Mouse (Mus musculus): ENCODE results near the gene Ripk1.
A peak's percentile ranks its signal among the peaks of the same experiment; 100 is the strongest.
"Not testable (repeated sequence)": the region's sequence is repeated elsewhere in the genome, so short reads cannot be mapped to it uniquely, and the experiment has no call there.

The Ripk1 gene

GRCm38 (mm10) chr13:34037172-34038055, 35.3 kb downstream of the Ripk1 start, which contains the start of gene Bphl:
TSS of gene Bphl (plus strand) at chr13:34037597.
- DNase-seq (ENCODE audit: low read depth, low spot score): peak; percentile 96

- no peak for DNase-seq (ENCODE audit: low read depth, low spot score)
Observed at GRCm38 (mm10) chr13:34038056-34038432, 35.9 kb downstream of the Ripk1 start.

GRCm38 (mm10) chr13:34038901-34039341, 36.8 kb downstream of the Ripk1 start:
- DNase-seq (ENCODE audit: low read depth, low spot score): no peak

GRCm38 (mm10) chr13:34040091-34040490, 37.9 kb downstream of the Ripk1 start:
- no peak for DNase-seq (ENCODE audit: low read depth, low spot score)

GRCm38 (mm10) chr13:34043716-34044393, 41.7 kb downstream of the Ripk1 start:
- DNase-seq (ENCODE audit: low read depth, low spot score): peak; percentile 61

- DNase-seq (ENCODE audit: low read depth, low spot score): no peak
Observed at GRCm38 (mm10) chr13:34045511-34046249, 43.5 kb downstream of the Ripk1 start.

GRCm38 (mm10) chr13:34046421-34047012, 44.4 kb downstream of the Ripk1 start:
- DNase-seq (ENCODE audit: low read depth, low spot score): peak; percentile 85

GRCm38 (mm10) chr13:34047526-34047925, 45.4 kb downstream of the Ripk1 start:
- no peak for DNase-seq (ENCODE audit: low read depth, low spot score)

- no peak for DNase-seq (ENCODE audit: low read depth, low spot score)
Observed at GRCm38 (mm10) chr13:34050479-34050878, 48.3 kb downstream of the Ripk1 start.

- no peak for DNase-seq (ENCODE audit: low read depth, low spot score)
Observed at GRCm38 (mm10) chr13:34051692-34052091, 49.5 kb downstream of the Ripk1 start.

GRCm38 (mm10) chr13:34053673-34054282, 51.6 kb downstream of the Ripk1 start:
- DNase-seq (ENCODE audit: low read depth, low spot score): no peak

- peak; percentile 29 for DNase-seq (ENCODE audit: low read depth, low spot score)
Observed at GRCm38 (mm10) chr13:34054391-34054790, 52.2 kb downstream of the Ripk1 start.

GRCm38 (mm10) chr13:34054983-34055382, 52.8 kb downstream of the Ripk1 start:
- no peak for DNase-seq (ENCODE audit: low read depth, low spot score)

- DNase-seq (ENCODE audit: low read depth, low spot score): no peak
Observed at GRCm38 (mm10) chr13:34057252-34057651, 55.1 kb downstream of the Ripk1 start.

GRCm38 (mm10) chr13:34060061-34060460, 57.9 kb downstream of the Ripk1 start:
- DNase-seq (ENCODE audit: low read depth, low spot score): no peak

- DNase-seq (ENCODE audit: low read depth, low spot score): peak; percentile 40
Observed at GRCm38 (mm10) chr13:34062466-34062865, 60.3 kb downstream of the Ripk1 start.

- no peak for DNase-seq (ENCODE audit: low read depth, low spot score)
Observed at GRCm38 (mm10) chr13:34066351-34066750, 64.2 kb downstream of the Ripk1 start.

GRCm38 (mm10) chr13:34070296-34070695, 68.1 kb downstream of the Ripk1 start:
- no peak for DNase-seq (ENCODE audit: low read depth, low spot score)

GRCm38 (mm10) chr13:34071836-34072235, 69.7 kb downstream of the Ripk1 start:
- DNase-seq (ENCODE audit: low read depth, low spot score): no peak

GRCm38 (mm10) chr13:34072847-34073246, 70.7 kb downstream of the Ripk1 start:
- peak; percentile 31 for DNase-seq (ENCODE audit: low read depth, low spot score)

GRCm38 (mm10) chr13:34074441-34074840, 72.3 kb downstream of the Ripk1 start:
- not testable (repeated sequence) for DNase-seq (ENCODE audit: low read depth, low spot score)

All from R1 (cell line).